Comparison of ENCODE assay signal across 13 mouse cellular contexts in genomic region chr16:38753631-38754030, GRCm38 (mm10). TPM values are rescaled to one million over a fixed set of nuclear protein-coding genes. Genes with fewer than 3 reads are reported as not detected.
A peak's percentile ranks its signal among the peaks of the same experiment; 100 is the strongest.
DNase-seq lines count a peak whose midpoint lies in the region; ATAC-seq lines count a peak whose summit lies in the region.
"Had no signal": no experiment of that assay in that cellular context is flagged by ENCODE, and none has a peak within 500 bp of the region (broad histone marks: within the 10 kb centered on the region; RNA-seq: fewer than 3 reads in every experiment).

No protein-coding gene starts in this region.

- H3K36me3 ChIP-seq in heart, embryonic 16.5 days (ENCODE audit: control insufficient read depth, insufficient read depth) = peaks cover 6% of the 10 kb centered on the region
- peaks cover 21% of the 10 kb centered on the region for H3K36me3 ChIP-seq in neural tube, embryonic 15.5 days
- no peaks in the 10 kb centered on the region for H3K36me3 ChIP-seq in neural tube, embryonic 11.5 days (ENCODE audit: control insufficient read depth, insufficient read depth, low read length)

- no peak overlapping the region for H3K4me3 ChIP-seq in heart, embryonic 16.5 days (ENCODE audit: low read length)
- H3K4me3 ChIP-seq in neural tube, embryonic 15.5 days (replicated peaks) = no peak overlapping the region
- no peak overlapping the region for H3K4me3 ChIP-seq in neural tube, embryonic 11.5 days (ENCODE audit: low read depth, low read length)
- H3K4me3 ChIP-seq: lung, embryonic 15.5 days had no signal

- WGBS in heart, embryonic 16.5 days = 50% methylated on average over 11 of the region's 11 CpGs
- 73% methylated on average over 11 of the region's 11 CpGs for WGBS in neural tube, embryonic 15.5 days
- WGBS in neural tube, embryonic 11.5 days = 44% methylated on average over 11 of the region's 11 CpGs

- H3K27me3 ChIP-seq in heart, embryonic 16.5 days (ENCODE audit: control insufficient read depth, insufficient read depth, low read length) = no peaks in the 10 kb centered on the region
- H3K27me3 ChIP-seq in neural tube, embryonic 15.5 days (replicated peaks) = no peaks in the 10 kb centered on the region
- H3K27me3 ChIP-seq in neural tube, embryonic 11.5 days (ENCODE audit: control insufficient read depth, insufficient read depth, low read length) = no peaks in the 10 kb centered on the region
- H3K27me3 ChIP-seq: lung, embryonic 15.5 days had no signal

- ATAC-seq in heart, embryonic 16.5 days (replicated peaks; ENCODE audit: extremely low read depth, insufficient read depth, low FRiP score) = peak; percentile 64
- ATAC-seq in neural tube, embryonic 15.5 days (ENCODE audit: low FRiP score) = no peak
- no peak for ATAC-seq in neural tube, embryonic 11.5 days (ENCODE audit: insufficient read depth, low FRiP score, low TSS enrichment)
- ATAC-seq: activated CD4-positive, CD25-positive, alpha-beta regulatory T cell, adult 4 months; inflammation-experienced regulatory T-cells, adult 6 months had no signal

- H3K9me3 ChIP-seq in heart, embryonic 16.5 days (replicated peaks; ENCODE audit: control insufficient read depth, low read length) = no peaks in the 10 kb centered on the region
- H3K9me3 ChIP-seq in neural tube, embryonic 15.5 days (replicated peaks) = no peaks in the 10 kb centered on the region
- no peaks in the 10 kb centered on the region for H3K9me3 ChIP-seq in neural tube, embryonic 11.5 days (ENCODE audit: control insufficient read depth, low read length)
- H3K9me3 ChIP-seq: lung, embryonic 15.5 days had no signal

- peaks cover 9% of the 10 kb centered on the region; the same call in 1 of the 2 replicates for H3K4me1 ChIP-seq in heart, embryonic 16.5 days (ENCODE audit: control insufficient read depth, insufficient read depth, low read length)
- no peaks in the 10 kb centered on the region for H3K4me1 ChIP-seq in neural tube, embryonic 15.5 days
- H3K4me1 ChIP-seq in neural tube, embryonic 11.5 days (ENCODE audit: control insufficient read depth, insufficient read depth, low read length) = peaks cover 6% of the 10 kb centered on the region; the same call in 1 of the 2 replicates

- DNase-seq in heart, adult 18-20 months = no peak
- DNase-seq in neural tube, embryonic 10.5 days (ENCODE audit: extremely low spot score, low spot score) = peak; percentile 43
- DNase-seq in fibroblast of lung, adult 2 months (ENCODE audit: low read depth) = peak; percentile 37
- DNase-seq in neural tube, embryonic 11.5 days (ENCODE audit: low spot score) = peak; percentile 30
- DNase-seq in cerebellum, adult 11 months = no peak
- DNase-seq: layer of hippocampus, adult 9-11 months; thymus, postnatal 25 days had no signal

- H3K9ac ChIP-seq in heart, embryonic 16.5 days (ENCODE audit: low read length) = no peak overlapping the region
- no peak overlapping the region for H3K9ac ChIP-seq in neural tube, embryonic 15.5 days (replicated peaks)
- no peak overlapping the region for H3K9ac ChIP-seq in neural tube, embryonic 11.5 days (ENCODE audit: low read length)
- H3K9ac ChIP-seq: lung, embryonic 15.5 days had no signal

- H3K4me2 ChIP-seq in heart, embryonic 16.5 days (ENCODE audit: low read depth, low read length) = peak overlapping the region; percentile 5; the same call in 1 of the 2 replicates
- no peak overlapping the region for H3K4me2 ChIP-seq in neural tube, embryonic 15.5 days
- no peak overlapping the region for H3K4me2 ChIP-seq in neural tube, embryonic 11.5 days (ENCODE audit: low read depth)
- H3K4me2 ChIP-seq: lung, embryonic 15.5 days had no signal

- H3K27ac ChIP-seq in heart, embryonic 16.5 days (ENCODE audit: low read length) = no peak overlapping the region
- H3K27ac ChIP-seq in neural tube, embryonic 15.5 days (replicated peaks) = no peak overlapping the region
- H3K27ac ChIP-seq in neural tube, embryonic 11.5 days (ENCODE audit: low read depth, low read length) = no peak overlapping the region
- H3K27ac ChIP-seq: lung, embryonic 15.5 days had no signal

RNA-seq across cellular contexts. Expression of gene B4galt4, which starts 11.6 kb away (rescaled TPM):
- 22.5 and 22.8 TPM in 2 replicates for polyA plus RNA-seq in heart, embryonic 16.5 days (2015; fragmentation: Nextera tagmentation; extraction: Ambion mirVana)
- 10 to 100 TPM; 10.3 to 16.1 TPM for total RNA-seq in heart, adult 18-20 months (2021)
- 32.4 and 36.3 TPM in 2 replicates for polyA plus RNA-seq in neural tube, embryonic 15.5 days (2015; fragmentation: Nextera tagmentation; extraction: Ambion mirVana)
- polyA plus RNA-seq in neural tube, embryonic 11.5 days (2014; fragmentation: Nextera tagmentation; extraction: Ambion mirVana) = 21.5 and 23.7 TPM in 2 replicates

RNA-seq across cellular contexts. Expression of gene Arhgap31, which starts 40.6 kb away (rescaled TPM):
- polyA plus RNA-seq in heart, embryonic 16.5 days (2015; fragmentation: Nextera tagmentation; extraction: Ambion mirVana) = 38.0 and 42.0 TPM in 2 replicates
- 10 to 100 TPM; 39.6 to 40.8 TPM for total RNA-seq in heart, adult 18-20 months (2021)
- 5.9 and 6.0 TPM in 2 replicates for polyA plus RNA-seq in neural tube, embryonic 15.5 days (2015; fragmentation: Nextera tagmentation; extraction: Ambion mirVana)
- 7.7 and 8.7 TPM in 2 replicates for polyA plus RNA-seq in neural tube, embryonic 11.5 days (2014; fragmentation: Nextera tagmentation; extraction: Ambion mirVana)

RNA-seq across cellular contexts. Expression of gene Upk1b, which starts 46.5 kb away (rescaled TPM):
- polyA plus RNA-seq in heart, embryonic 16.5 days (2015; fragmentation: Nextera tagmentation; extraction: Ambion mirVana) = 16.1 and 18.0 TPM in 2 replicates
- 1 to 10 TPM; 2.5 to 6.2 TPM for total RNA-seq in heart, adult 18-20 months (2021)
- polyA plus RNA-seq in neural tube, embryonic 15.5 days (2015; fragmentation: Nextera tagmentation; extraction: Ambion mirVana) = 0.97 and 2.2 TPM in 2 replicates
- 1.6 and 1.8 TPM in 2 replicates for polyA plus RNA-seq in neural tube, embryonic 11.5 days (2014; fragmentation: Nextera tagmentation; extraction: Ambion mirVana)
- total RNA-seq: monocyte, adult 5-6 weeks had no signal
- polyA plus RNA-seq: activated CD4-positive, CD25-positive, alpha-beta regulatory T cell, adult 4 months; inflammation-experienced regulatory T-cells, adult 6 months had no signal

Comparison
In these comparisons a context has a peak if more than half of its experiments do, and no peak if none do; other contexts are left out.
1. DNase-seq: peak in neural tube, embryonic 10.5 days (single experiment), fibroblast of lung, adult 2 months (single experiment) and neural tube, embryonic 11.5 days (single experiment); none in heart, adult 18-20 months (0 of 2) and cerebellum, adult 11 months (single experiment).